Mouse (Mus musculus): ENCODE measurements around the gene Ferd3l. TPM values are rescaled to one million over a fixed set of nuclear protein-coding genes. Genes with fewer than 3 reads are reported as not detected.
A peak's percentile ranks its signal among the peaks of the same experiment; 100 is the strongest.

The Ferd3l gene
- polyA plus RNA-seq, 1 experiment, result not detected

DNA sequence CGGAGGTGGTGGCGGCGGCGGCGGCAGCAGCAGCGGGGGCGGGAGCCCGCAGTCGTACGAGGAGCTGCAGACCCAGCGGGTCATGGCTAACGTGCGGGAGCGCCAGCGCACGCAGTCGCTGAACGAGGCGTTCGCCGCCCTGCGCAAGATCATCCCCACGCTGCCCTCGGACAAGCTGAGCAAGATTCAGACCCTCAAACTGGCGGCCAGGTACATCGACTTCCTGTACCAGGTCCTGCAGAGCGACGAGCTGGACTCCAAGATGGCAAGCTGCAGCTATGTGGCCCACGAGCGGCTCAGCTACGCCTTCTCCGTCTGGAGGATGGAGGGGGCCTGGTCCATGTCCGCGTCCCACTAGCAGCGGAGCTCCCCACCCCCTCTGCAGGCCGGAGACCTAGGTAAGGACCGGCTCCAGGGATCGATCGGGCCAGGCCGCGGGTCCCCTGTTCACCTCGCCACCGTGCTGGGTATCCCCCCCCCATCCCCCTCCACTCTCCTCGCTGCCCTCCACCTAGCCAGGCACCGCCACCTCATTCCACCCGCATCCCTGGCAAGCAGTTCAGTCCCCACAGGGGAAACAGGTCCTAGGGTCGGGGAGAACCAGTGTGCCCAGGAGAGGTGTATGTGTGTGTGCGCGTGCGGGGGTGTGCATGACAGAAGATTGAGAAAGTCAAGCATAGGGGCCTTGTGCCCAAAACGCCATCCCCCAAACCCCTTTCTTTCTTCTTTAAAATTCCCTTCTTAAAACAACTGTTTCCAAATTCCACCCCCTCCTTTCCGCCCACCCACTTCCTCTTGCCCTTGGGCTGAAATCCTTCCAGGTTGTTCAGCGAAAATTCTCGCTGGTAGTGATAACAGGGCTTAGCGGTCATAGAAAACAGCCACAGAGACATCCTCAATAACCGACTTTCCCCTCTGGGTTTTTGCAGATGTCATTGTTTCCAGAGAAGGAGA is 30.3 kb downstream of the Ferd3l start:
- H3ac ChIP-seq (ENCODE audit: control insufficient read depth, insufficient read length, low read depth), result peak overlapping the region; percentile 92
- TF ChIP-seq CEBPB (IDR thresholded peaks at IDR 0.05; ENCODE audit: low read depth), result no peak
- no peak for TF ChIP-seq MYOD1 (IDR thresholded peaks at IDR 0.05; ENCODE audit: control insufficient read depth, insufficient read length, low read depth)
- TF ChIP-seq USF1 (IDR thresholded peaks at IDR 0.05; ENCODE audit: low read depth), result no peak
- no peak for TF ChIP-seq CTCF (IDR thresholded peaks at IDR 0.05; ENCODE audit: control insufficient read depth, insufficient read depth, insufficient read length)
- no peak for TF ChIP-seq FOSL1 (IDR thresholded peaks at IDR 0.05; ENCODE audit: insufficient read depth, low read length, poor library complexity, severe bottlenecking)
- TF ChIP-seq MAX (IDR thresholded peaks at IDR 0.05), result no peak
- no peak for TF ChIP-seq MYOG (IDR thresholded peaks at IDR 0.05; ENCODE audit: control insufficient read depth, extremely low read depth, insufficient read length)
- H3K79me2 ChIP-seq (ENCODE audit: control insufficient read depth, insufficient read depth), result peaks cover 23% of the 10 kb centered on the region
- H3K36me3 ChIP-seq (ENCODE audit: control insufficient read depth, insufficient read depth), result no peaks in the 10 kb centered on the region
- H3K4me3 ChIP-seq (ENCODE audit: insufficient read depth, poor library complexity, severe bottlenecking), result peak overlapping the region; percentile 41
- H3K27me3 ChIP-seq (ENCODE audit: control insufficient read depth, insufficient read depth, insufficient read length), result no peaks in the 10 kb centered on the region
- peaks cover 2% of the 10 kb centered on the region for H3K79me3 ChIP-seq (ENCODE audit: low read depth)

DNA sequence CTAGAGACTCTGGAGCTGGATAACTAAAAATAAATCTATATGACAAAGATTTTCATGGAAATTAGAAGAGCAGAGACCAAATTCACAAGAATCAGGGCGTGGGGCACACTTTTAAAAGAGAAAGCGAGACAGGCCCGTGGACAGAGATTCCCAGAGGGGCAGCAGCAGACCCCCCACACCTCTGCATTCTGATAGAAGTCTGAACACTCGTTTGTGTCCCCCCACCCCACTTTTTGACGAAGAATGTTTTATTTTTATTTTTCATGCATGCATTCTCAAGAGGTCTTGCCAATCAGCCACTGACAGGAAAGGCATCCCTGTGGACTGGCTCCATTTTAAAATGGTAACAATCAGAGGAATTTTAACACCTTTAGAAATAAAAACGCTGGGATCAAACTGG is 31.0 kb downstream of the Ferd3l start:
- H3K36me3 ChIP-seq (ENCODE audit: control insufficient read depth, insufficient read depth), result no peaks in the 10 kb centered on the region

GRCm38 (mm10) chr12:33959846-33960245 is 31.6 kb downstream of the Ferd3l start:
- peaks cover 2% of the 10 kb centered on the region for H3K79me3 ChIP-seq (ENCODE audit: low read depth)
- no peak overlapping the region for H3ac ChIP-seq (ENCODE audit: control insufficient read depth, insufficient read length, low read depth)
- H3K36me3 ChIP-seq (ENCODE audit: control insufficient read depth, insufficient read depth), result no peaks in the 10 kb centered on the region
- no peak for TF ChIP-seq USF1 (IDR thresholded peaks at IDR 0.05; ENCODE audit: low read depth)
- no peak overlapping the region for H3K4me3 ChIP-seq (ENCODE audit: insufficient read depth, poor library complexity, severe bottlenecking)
- H3K27me3 ChIP-seq (ENCODE audit: control insufficient read depth, insufficient read depth, insufficient read length), result no peaks in the 10 kb centered on the region
- H3K79me2 ChIP-seq (ENCODE audit: control insufficient read depth, insufficient read depth), result peaks cover 23% of the 10 kb centered on the region

More for the DNA sequence above, 31.0 kb downstream of the Ferd3l start:
- Histone ChIP-seq H3K27me3 (ENCODE audit: control insufficient read depth, insufficient read depth, insufficient read length) (no peaks in the 10 kb centered on the region), H3K79me2 (ENCODE audit: control insufficient read depth, insufficient read depth) (peaks cover 23% of the 10 kb centered on the region), H3ac (ENCODE audit: control insufficient read depth, insufficient read length, low read depth) (no peak overlapping the region), H3K79me3 (ENCODE audit: low read depth) (peaks cover 2% of the 10 kb centered on the region), H3K4me3 (ENCODE audit: insufficient read depth, poor library complexity, severe bottlenecking) (peak overlapping the region; percentile 41)
- no peak for TF ChIP-seq MYOG (IDR thresholded peaks at IDR 0.05; ENCODE audit: control insufficient read depth, extremely low read depth, insufficient read length)
- TF ChIP-seq MYOD1 (IDR thresholded peaks at IDR 0.05; ENCODE audit: control insufficient read depth, insufficient read length, low read depth), result no peak
- TF ChIP-seq CTCF (IDR thresholded peaks at IDR 0.05; ENCODE audit: control insufficient read depth, insufficient read depth, insufficient read length), result no peak
- TF ChIP-seq MAX (IDR thresholded peaks at IDR 0.05), result no peak
- no peak for TF ChIP-seq FOSL1 (IDR thresholded peaks at IDR 0.05; ENCODE audit: insufficient read depth, low read length, poor library complexity, severe bottlenecking)
- no peak for TF ChIP-seq USF1 (IDR thresholded peaks at IDR 0.05; ENCODE audit: low read depth)
- TF ChIP-seq CEBPB (IDR thresholded peaks at IDR 0.05; ENCODE audit: low read depth), result no peak

GRCm38 (mm10) chr12:33961013-33961412 is 32.8 kb downstream of the Ferd3l start:
- H3K79me3 ChIP-seq (ENCODE audit: low read depth), result peaks cover 2% of the 10 kb centered on the region
- H3K36me3 ChIP-seq (ENCODE audit: control insufficient read depth, insufficient read depth), result no peaks in the 10 kb centered on the region
- H3ac ChIP-seq (ENCODE audit: control insufficient read depth, insufficient read length, low read depth), result no peak overlapping the region
- TF ChIP-seq USF1 (IDR thresholded peaks at IDR 0.05; ENCODE audit: low read depth) (no peak), MYOD1 (IDR thresholded peaks at IDR 0.05; ENCODE audit: control insufficient read depth, insufficient read length, low read depth) (no peak), CTCF (IDR thresholded peaks at IDR 0.05; ENCODE audit: control insufficient read depth, insufficient read depth, insufficient read length) (no peak), FOSL1 (IDR thresholded peaks at IDR 0.05; ENCODE audit: insufficient read depth, low read length, poor library complexity, severe bottlenecking) (no peak), MAX (IDR thresholded peaks at IDR 0.05) (no peak), CEBPB (IDR thresholded peaks at IDR 0.05; ENCODE audit: low read depth) (no peak), MYOG (IDR thresholded peaks at IDR 0.05; ENCODE audit: control insufficient read depth, extremely low read depth, insufficient read length) (no peak)
- H3K79me2 ChIP-seq (ENCODE audit: control insufficient read depth, insufficient read depth), result peaks cover 23% of the 10 kb centered on the region
- H3K4me3 ChIP-seq (ENCODE audit: insufficient read depth, poor library complexity, severe bottlenecking), result no peak overlapping the region
- H3K27me3 ChIP-seq (ENCODE audit: control insufficient read depth, insufficient read depth, insufficient read length), result no peaks in the 10 kb centered on the region

DNA sequence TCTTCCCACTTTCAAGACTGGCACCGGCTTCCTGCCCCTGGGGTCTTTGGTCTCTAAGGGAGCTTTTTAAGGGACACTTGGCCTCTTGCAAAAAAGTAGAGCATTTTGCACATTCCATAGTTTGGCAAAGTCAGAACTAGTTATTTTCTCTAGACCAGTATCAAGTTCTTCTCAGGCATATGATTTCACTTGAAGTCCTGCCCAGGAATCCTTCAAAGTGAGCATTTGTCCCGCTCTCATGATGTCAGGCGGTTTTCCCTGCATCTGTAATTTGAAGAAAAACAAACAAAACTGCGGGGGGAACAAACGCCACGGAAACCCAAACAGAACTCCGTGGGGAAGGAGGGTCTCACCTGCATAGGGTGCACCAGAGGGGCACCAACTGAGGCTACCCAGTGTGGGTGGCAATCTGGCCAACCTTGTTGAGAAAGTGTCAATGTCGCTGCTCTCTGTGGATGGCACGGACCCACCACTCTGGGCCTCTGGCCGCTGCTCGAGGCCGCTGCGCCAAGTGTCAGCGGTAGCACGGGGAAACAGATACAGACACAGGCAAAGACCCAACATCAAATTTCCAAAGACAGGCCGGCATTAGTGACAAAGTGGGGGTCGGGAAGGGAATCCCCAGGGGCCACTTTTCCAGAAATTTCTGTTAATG is 34.0 kb downstream of the Ferd3l start:
- no peak overlapping the region for H3K4me3 ChIP-seq (ENCODE audit: insufficient read depth, poor library complexity, severe bottlenecking)
- no peak overlapping the region for H3ac ChIP-seq (ENCODE audit: control insufficient read depth, insufficient read length, low read depth)
- H3K36me3 ChIP-seq (ENCODE audit: control insufficient read depth, insufficient read depth), result no peaks in the 10 kb centered on the region
- peaks cover 23% of the 10 kb centered on the region for H3K79me2 ChIP-seq (ENCODE audit: control insufficient read depth, insufficient read depth)
- peaks cover 2% of the 10 kb centered on the region for H3K79me3 ChIP-seq (ENCODE audit: low read depth)
- TF ChIP-seq CEBPB (IDR thresholded peaks at IDR 0.05; ENCODE audit: low read depth) (no peak), MYOD1 (IDR thresholded peaks at IDR 0.05; ENCODE audit: control insufficient read depth, insufficient read length, low read depth) (no peak), USF1 (IDR thresholded peaks at IDR 0.05; ENCODE audit: low read depth) (no peak), CTCF (IDR thresholded peaks at IDR 0.05; ENCODE audit: control insufficient read depth, insufficient read depth, insufficient read length) (no peak)
- H3K27me3 ChIP-seq (ENCODE audit: control insufficient read depth, insufficient read depth, insufficient read length), result no peaks in the 10 kb centered on the region

All from C2C12 (cell line).